Comparison of ENCODE assay signal across 16 mouse cellular contexts in genomic region chr12:51527854-51528253, GRCm38 (mm10).
DNase-seq lines count a peak whose midpoint lies in the region.
"Had no signal": no experiment of that assay in that cellular context is flagged by ENCODE, and none has a peak within 500 bp of the region (broad histone marks: within the 10 kb centered on the region; RNA-seq: fewer than 3 reads in every experiment).

No protein-coding gene starts in this region.

- DNase-seq in heart, adult 11 months = peak; percentile 13
- DNase-seq in heart, postnatal 36 days = no peak
- DNase-seq in left cerebral cortex, postnatal 25 days (ENCODE audit: low spot score in 2 of 2) = peak; percentile 3 to 53
- DNase-seq in left cerebral cortex, postnatal 36 days (ENCODE audit: low spot score in 2 of 2) = no peak
- DNase-seq in telencephalon, adult 2 months (ENCODE audit: low read depth, low spot score) = peak; percentile 45
- no peak for DNase-seq in c-Kit-positive CD71-positive TER-119-positive erythroid progenitor cells, embryonic 14.5 days (ENCODE audit: low spot score)
- DNase-seq: adrenal gland, adult 2 months; adrenal gland, postnatal 14 days; cerebellum, adult 18-20 months; cerebellum, adult 9-10 months; cerebellum, postnatal 14 days; gastrocnemius, adult 2 months; gastrocnemius, postnatal 14 days; heart, adult 18-20 months; heart, postnatal 10 days; heart, postnatal 4 days had no signal

- intact Hi-C loops in heart, postnatal 36 days (cut with DNase I) = no loop called here
- intact Hi-C loops in left cerebral cortex, postnatal 25 days (cut with DNase I) = loop anchor here (5.0 kb wide), 1 partner anchor 36 kb away; no protein-coding TSS in a partner anchor
- intact Hi-C loops in left cerebral cortex, postnatal 36 days (cut with DNase I) = no loop called here

Comparison
In these comparisons a context has a peak if more than half of its experiments do, and no peak if none do; other contexts are left out.
1. DNase-seq: peak in heart, adult 11 months (single experiment), left cerebral cortex, postnatal 25 days (2 of 2) and telencephalon, adult 2 months (single experiment); none in heart, postnatal 36 days (0 of 2), left cerebral cortex, postnatal 36 days (0 of 2) and c-Kit-positive CD71-positive TER-119-positive erythroid progenitor cells, embryonic 14.5 days (single experiment).